Mouse (Mus musculus) heart, postnatal 0 days (tissue): ENCODE measurements at regions not wholly inside any gene's neighbourhood (a gene's known extent, or its start where the extent isn't known, plus 50 kb on each side); places are given as distances from the start of the nearest gene placed in this dataset.
A peak's percentile ranks its signal among the peaks of the same experiment; 100 is the strongest.

Experiments used
- ATAC-seq: fragments of 200-750 bp; cut with Nextera tagmentation; 2 replicates; pipeline ENCODE4 v1.8.0; 2017; ENCODE audit warnings: low read depth, moderate number of reproducible peaks, moderate library complexity; ENCODE audit not compliant: insufficient read depth
- DNase-seq: peaks from one replicate; pipeline ENCODE4 v3.0.0-alpha.2; 2016; ENCODE audit warnings: low spot score
- H3K27ac ChIP-seq: fragments of 300-500 bp; sonication (generic); 2 replicates; pipeline ENCODE4 v1.5.1; 2014; ENCODE audit warnings: low read depth, mild to moderate bottlenecking
- H3K27me3 ChIP-seq: fragments of 300-500 bp; sonication (generic); 2 replicates; pipeline ENCODE4 v1.6.1; 2014; ENCODE audit warnings: low read length, mixed read lengths; ENCODE audit not compliant: control insufficient read depth, insufficient read depth
- H3K36me3 ChIP-seq: fragments of 300-500 bp; sonication (generic); replicated peaks from 2 replicates; pipeline ENCODE4 v1.6.1; 2014; ENCODE audit warnings: low read length, mixed read lengths; ENCODE audit not compliant: control insufficient read depth, insufficient read depth
- H3K4me1 ChIP-seq: fragments of 300-500 bp; sonication (generic); 2 replicates; pipeline ENCODE4 v1.6.1; 2014; ENCODE audit warnings: antibody characterized with exemption; ENCODE audit not compliant: control insufficient read depth, insufficient read depth
- H3K4me2 ChIP-seq: fragments of 300-500 bp; sonication (generic); 2 replicates; pipeline ENCODE4 v1.6.1; 2014; ENCODE audit warnings: low read depth, mild to moderate bottlenecking, low read length, moderate library complexity
- H3K4me3 ChIP-seq: fragments of 300-500 bp; sonication (generic); 2 replicates; pipeline ENCODE4 v1.5.1; 2014; ENCODE audit warnings: low read depth, low read length
- H3K9ac ChIP-seq: fragments of 300-500 bp; sonication (generic); replicated peaks from 2 replicates; pipeline ENCODE4 v1.6.1; 2014; ENCODE audit warnings: low read depth, low read length, mixed read lengths
- H3K9me3 ChIP-seq: fragments of 300-500 bp; sonication (generic); replicated peaks from 2 replicates; pipeline ENCODE4 v1.6.1; 2016; ENCODE audit warnings: low read length; ENCODE audit not compliant: control insufficient read depth
- CTCF ChIP-seq: IDR thresholded peaks from 2 replicates; pipeline ENCODE4 v1.5.1; 2016; ENCODE audit warnings: antibody characterized with exemption, control low read depth, low read depth
- EP300 ChIP-seq: IDR thresholded peaks from 2 replicates; pipeline ENCODE4 v1.6.1; 2016; ENCODE audit warnings: antibody characterized with exemption, low read depth
- WGBS: fragments of 180-500 bp; shearing (Covaris S2); extraction: QIAGEN DNeasy Blood & Tissue Kit; methylation state at CpG from one replicate; pipeline ENCODE4 v1.1.7; 2014; 5-methylcytosine and 5-hydroxymethylcytosine counted together

- H3K27ac ChIP-seq, result no peak overlapping the region
- H3K4me2 ChIP-seq, result no peak overlapping the region
- no peak overlapping the region for H3K4me3 ChIP-seq
- H3K36me3 ChIP-seq, result no peaks in the 10 kb centered on the region
- H3K4me1 ChIP-seq, result no peaks in the 10 kb centered on the region
- H3K9me3 ChIP-seq, result no peaks in the 10 kb centered on the region
- no peak overlapping the region for H3K9ac ChIP-seq
- no peak for TF ChIP-seq EP300
- no peak for TF ChIP-seq CTCF
- no peak for ATAC-seq
- no peaks in the 10 kb centered on the region for H3K27me3 ChIP-seq
- 79% methylated on average over 2 of the region's 2 CpGs for WGBS
- no peak for DNase-seq
Measured at GRCm38 (mm10) chr10:97346949-97347348, 132.5 kb upstream of the Dcn start.

- H3K9ac ChIP-seq, result no peak overlapping the region
- no peak overlapping the region for H3K4me3 ChIP-seq
- no peaks in the 10 kb centered on the region for H3K36me3 ChIP-seq
- H3K4me2 ChIP-seq, result no peak overlapping the region
- no peaks in the 10 kb centered on the region for H3K27me3 ChIP-seq
- no peak for ATAC-seq
- no peak for DNase-seq
- no peak overlapping the region for H3K27ac ChIP-seq
- TF ChIP-seq CTCF, result peak; percentile 24
- no peak for TF ChIP-seq EP300
- H3K4me1 ChIP-seq, result no peaks in the 10 kb centered on the region
- 59% methylated on average over 3 of the region's 3 CpGs for WGBS
- no peaks in the 10 kb centered on the region for H3K9me3 ChIP-seq
Measured at GRCm38 (mm10) chr10:97368625-97369024, 110.8 kb upstream of the Dcn start.

GRCm38 (mm10) chr10:97375824-97376223 lies 103.6 kb upstream of the Dcn start:
- 0 out of 2 replicates have a peak, but pooled peaks have one; percentile 20 for ATAC-seq
- TF ChIP-seq EP300, result no peak
- TF ChIP-seq CTCF, result peak; percentile 86
- peak; percentile 63 for DNase-seq

GRCm38 (mm10) chr10:97376376-97376775 lies 103.0 kb upstream of the Dcn start:
- H3K27me3 ChIP-seq, result no peaks in the 10 kb centered on the region
- WGBS, result 56% methylated on average over 4 of the region's 4 CpGs
- no peak for ATAC-seq
- 0 out of 2 replicates have a peak overlapping the region, but pooled peaks have one; percentile 25 for H3K27ac ChIP-seq
- H3K4me2 ChIP-seq, result no peak overlapping the region
- H3K9ac ChIP-seq, result no peak overlapping the region
- H3K36me3 ChIP-seq, result no peaks in the 10 kb centered on the region
- TF ChIP-seq CTCF (no peak), EP300 (no peak)
- no peaks in the 10 kb centered on the region for H3K4me1 ChIP-seq
- no peak overlapping the region for H3K4me3 ChIP-seq
- no peaks in the 10 kb centered on the region for H3K9me3 ChIP-seq
- no peak for DNase-seq

More at GRCm38 (mm10) chr10:97375824-97376223, 103.6 kb upstream of the Dcn start:
- Histone ChIP-seq H3K4me2 (no peak overlapping the region), H3K4me1 (no peaks in the 10 kb centered on the region), H3K9me3 (no peaks in the 10 kb centered on the region), H3K9ac (no peak overlapping the region), H3K36me3 (no peaks in the 10 kb centered on the region), H3K4me3 (no peak overlapping the region), H3K27ac (no peak overlapping the region), H3K27me3 (no peaks in the 10 kb centered on the region)
- WGBS, result 13% methylated on average over 2 of the region's 2 CpGs

GRCm38 (mm10) chr10:97381586-97381985 lies 97.8 kb upstream of the Dcn start:
- no peaks in the 10 kb centered on the region for H3K36me3 ChIP-seq
- H3K4me1 ChIP-seq, result no peaks in the 10 kb centered on the region
- H3K27me3 ChIP-seq, result no peaks in the 10 kb centered on the region
- ATAC-seq (no peak), DNase-seq (no peak)
- TF ChIP-seq EP300 (no peak), CTCF (no peak)
- H3K9ac ChIP-seq, result no peak overlapping the region
- H3K27ac ChIP-seq, result no peak overlapping the region
- no peak overlapping the region for H3K4me3 ChIP-seq
- H3K9me3 ChIP-seq, result no peaks in the 10 kb centered on the region
- no peak overlapping the region for H3K4me2 ChIP-seq

GRCm38 (mm10) chr10:97383881-97384280 lies 95.5 kb upstream of the Dcn start:
- ATAC-seq (no peak), DNase-seq (no peak)
- TF ChIP-seq EP300 (no peak), CTCF (no peak)
- WGBS, result 83% methylated on average over 1 of the region's 1 CpGs
- Histone ChIP-seq H3K27ac (no peak overlapping the region), H3K9me3 (no peaks in the 10 kb centered on the region), H3K4me1 (no peaks in the 10 kb centered on the region), H3K4me2 (no peak overlapping the region), H3K27me3 (no peaks in the 10 kb centered on the region), H3K9ac (no peak overlapping the region), H3K36me3 (no peaks in the 10 kb centered on the region), H3K4me3 (no peak overlapping the region)
